Comparison of ENCODE assay signal across 23 mouse cellular contexts in genomic region chr8:104731451-104731850, GRCm38 (mm10). TPM values are rescaled to one million over a fixed set of nuclear protein-coding genes. Genes with fewer than 3 reads are reported as not detected.
"Had no signal": no experiment of that assay in that cellular context is flagged by ENCODE, and none has a peak within 500 bp of the region (broad histone marks: within the 10 kb centered on the region; RNA-seq: fewer than 3 reads in every experiment).

No protein-coding gene starts in this region.

- H3K27me3 ChIP-seq: hindbrain, embryonic 15.5 days; limb, embryonic 12.5 days; limb, embryonic 15.5 days; lung, embryonic 15.5 days; midbrain, embryonic 13.5 days; neural tube, embryonic 13.5 days had no signal

- H3K4me3 ChIP-seq: hindbrain, embryonic 15.5 days; limb, embryonic 12.5 days; limb, embryonic 15.5 days; lung, embryonic 15.5 days; megakaryocyte, embryonic 14.5 days; midbrain, embryonic 10.5 days; midbrain, embryonic 13.5 days; myocyte; neural tube, embryonic 13.5 days had no signal

- H3K4me1 ChIP-seq: hindbrain, embryonic 15.5 days; limb, embryonic 12.5 days; limb, embryonic 15.5 days; lung, embryonic 15.5 days; midbrain, embryonic 10.5 days; midbrain, embryonic 13.5 days; neural tube, embryonic 13.5 days had no signal

- H3K9ac ChIP-seq: hindbrain, embryonic 15.5 days; limb, embryonic 12.5 days; limb, embryonic 15.5 days; liver, embryonic 14.5 days; lung, embryonic 15.5 days; midbrain, embryonic 13.5 days; neural tube, embryonic 13.5 days had no signal

- H3K36me3 ChIP-seq: hindbrain, embryonic 15.5 days; limb, embryonic 12.5 days; limb, embryonic 15.5 days; lung, embryonic 15.5 days; midbrain, embryonic 10.5 days; midbrain, embryonic 13.5 days; neural tube, embryonic 13.5 days had no signal

- ATAC-seq: midbrain, embryonic 13.5 days; midbrain, embryonic 16.5 days had no signal

- H3K9me3 ChIP-seq: hindbrain, embryonic 15.5 days; limb, embryonic 12.5 days; limb, embryonic 15.5 days; lung, embryonic 15.5 days; midbrain, embryonic 10.5 days; midbrain, embryonic 13.5 days; neural tube, embryonic 13.5 days had no signal

- H3K27ac ChIP-seq: hindbrain, embryonic 15.5 days; limb, embryonic 12.5 days; limb, embryonic 15.5 days; liver, embryonic 14.5 days; lung, embryonic 15.5 days; midbrain, embryonic 10.5 days; midbrain, embryonic 13.5 days; neural tube, embryonic 13.5 days had no signal

- H3K4me2 ChIP-seq: hindbrain, embryonic 15.5 days; limb, embryonic 12.5 days; limb, embryonic 15.5 days; lung, embryonic 15.5 days; midbrain, embryonic 13.5 days; neural tube, embryonic 13.5 days had no signal

- DNase-seq: left cerebral cortex, postnatal 4 days; lung, postnatal 10 days; retina, postnatal 1 day; right cerebral cortex, postnatal 25 days; thymus, postnatal 25 days had no signal

RNA-seq across cellular contexts. Expression of gene Ces2a, which starts 2.4 kb away (rescaled TPM):
- total RNA-seq: layer of hippocampus, adult 8-10 months; layer of hippocampus, postnatal 10 days; left cerebral cortex, adult 8-10 months; left cerebral cortex, postnatal 14 days; left cerebral cortex, postnatal 4 days; monocyte, adult 5-6 weeks; neutrophil, adult 5-6 weeks had no signal
- polyA plus RNA-seq: hindbrain, embryonic 15.5 days; limb, embryonic 12.5 days; limb, embryonic 15.5 days; lung, embryonic 15.5 days; midbrain, embryonic 10.5 days; midbrain, embryonic 13.5 days; midbrain, embryonic 16.5 days; myocyte; neural tube, embryonic 13.5 days; stomach, embryonic 14.5 days had no signal
